Mouse (Mus musculus): ENCODE measurements around the gene Clk3.

GRCm38 (mm10) chr9:57808771-57809310 lies 43.2 kb upstream of the Clk3 start:
- no peak for TF ChIP-seq POLR2A (IDR thresholded peaks at IDR 0.05; ENCODE audit: borderline replicate concordance, low read depth, low read length)
- TF ChIP-seq CTCF (IDR thresholded peaks at IDR 0.05; ENCODE audit: low read depth, low read length): no peak

All from bone marrow macrophage, adult 2 months (primary cell).